Mouse (Mus musculus) testis, adult 2 months (tissue): ENCODE data around the gene Nfatc2. TPM values are rescaled to one million over a fixed set of nuclear protein-coding genes. Genes with fewer than 3 reads are reported as not detected.

Source experiments
- H3K27ac ChIP-seq: fragments of 200-500 bp; 2 replicates; pipeline ENCODE4 v1.5.1; 2012; ENCODE audit warnings: low read depth, low read length; ENCODE audit not compliant: control insufficient read depth, insufficient read depth
- H3K27me3 ChIP-seq: fragments of 200-500 bp; 2 replicates; pipeline ENCODE4 v1.6.1; 2012; ENCODE audit warnings: mild to moderate bottlenecking, low read length, moderate library complexity; ENCODE audit not compliant: control insufficient read depth, insufficient read depth
- H3K36me3 ChIP-seq: fragments of 200-500 bp; 2 replicates; pipeline ENCODE4 v1.6.1; 2012; ENCODE audit warnings: mild to moderate bottlenecking, low read length; ENCODE audit not compliant: control insufficient read depth, insufficient read depth
- H3K4me1 ChIP-seq: fragments of 200-500 bp; 2 replicates; pipeline ENCODE4 v1.6.1; 2012; ENCODE audit warnings: low read length; ENCODE audit not compliant: control insufficient read depth, insufficient read depth
- H3K4me3 ChIP-seq: fragments of 200-500 bp; 2 replicates; pipeline ENCODE4 v1.5.1; 2012; ENCODE audit warnings: low read depth, mild to moderate bottlenecking, low read length, moderate library complexity, mixed read lengths; ENCODE audit not compliant: control insufficient read depth
- CTCF ChIP-seq: fragments of 200-500 bp; IDR thresholded peaks from 2 replicates; pipeline ENCODE4 v1.5.1; 2012; ENCODE audit warnings: low read depth, mild to moderate bottlenecking, inconsistent platforms, low read length, moderate library complexity; ENCODE audit not compliant: control insufficient read depth, insufficient read depth, insufficient replicate concordance
- POLR2A ChIP-seq: fragments of 200-500 bp; IDR thresholded peaks from 2 replicates; pipeline ENCODE4 v1.6.1; 2012; ENCODE audit warnings: low read depth, mild to moderate bottlenecking, inconsistent platforms, low read length, moderate library complexity; ENCODE audit not compliant: control insufficient read depth
- polyA plus RNA-seq: library from polyadenylated mRNA; depleted of rRNA; stranded (reverse); fragments of >200 nt; gene quantifications from 2 replicates; pipeline ENCODE4 v1.2.3, GENCODE M21; 2012

Gene Nfatc2
- polyA plus RNA-seq, 1 experiment: 2.1 TPM

DNA sequence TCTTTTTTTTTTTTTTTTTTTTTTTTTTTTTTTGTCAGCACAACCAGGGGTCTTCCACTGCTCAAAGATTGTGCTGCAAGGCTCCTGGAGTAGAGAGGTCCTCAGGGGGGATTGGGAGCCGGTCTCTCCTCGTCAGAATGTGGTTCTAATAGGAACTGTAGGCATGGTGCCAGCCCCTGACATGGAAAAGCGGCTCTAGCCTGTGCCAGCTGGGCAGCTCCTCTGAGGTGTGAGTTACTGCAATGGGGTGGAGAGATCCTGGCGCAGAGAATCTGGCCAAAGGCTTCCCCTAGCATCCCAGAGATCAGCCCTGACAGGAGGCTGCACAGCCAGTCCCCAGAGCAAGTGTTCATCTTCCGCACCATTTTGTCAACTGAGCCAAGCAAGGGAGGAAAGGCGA, 120.8 kb downstream of the Nfatc2 start:
- no peak overlapping the region for H3K4me3 ChIP-seq
- TF ChIP-seq CTCF: no peak
- H3K27me3 ChIP-seq: no peaks in the 10 kb centered on the region
- no peak overlapping the region for H3K27ac ChIP-seq
- no peaks in the 10 kb centered on the region for H3K36me3 ChIP-seq
- peaks cover 8% of the 10 kb centered on the region for H3K4me1 ChIP-seq

DNA sequence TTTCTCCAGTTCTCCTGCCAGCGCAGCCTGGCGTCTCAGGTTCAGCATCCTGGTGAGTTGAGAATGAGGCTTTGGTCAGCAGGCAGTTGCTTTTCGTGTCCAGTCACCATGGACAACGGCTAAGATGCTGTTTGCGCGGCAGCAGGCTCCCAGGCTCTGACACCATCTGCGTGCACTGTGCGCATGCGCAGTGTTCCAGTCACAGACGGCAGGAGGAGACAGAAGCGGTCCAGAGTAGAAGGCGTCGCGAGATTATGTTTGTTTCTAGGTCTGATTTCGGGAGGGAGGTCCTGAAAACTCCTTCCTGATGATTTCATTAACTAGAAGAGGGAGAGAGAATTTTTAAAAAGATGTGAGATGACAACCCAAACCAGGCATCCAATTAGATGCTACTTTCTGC, 121.5 kb downstream of the Nfatc2 start:
- Histone ChIP-seq H3K4me1 (peaks cover 8% of the 10 kb centered on the region), H3K27ac (no peak overlapping the region; the same call in 1 of the 2 replicates), H3K36me3 (no peaks in the 10 kb centered on the region), H3K27me3 (no peaks in the 10 kb centered on the region), H3K4me3 (peak overlapping the region; percentile 20)
- TF ChIP-seq POLR2A (peak; percentile 48; the same call in 1 of the 2 replicates), CTCF (no peak)

DNA sequence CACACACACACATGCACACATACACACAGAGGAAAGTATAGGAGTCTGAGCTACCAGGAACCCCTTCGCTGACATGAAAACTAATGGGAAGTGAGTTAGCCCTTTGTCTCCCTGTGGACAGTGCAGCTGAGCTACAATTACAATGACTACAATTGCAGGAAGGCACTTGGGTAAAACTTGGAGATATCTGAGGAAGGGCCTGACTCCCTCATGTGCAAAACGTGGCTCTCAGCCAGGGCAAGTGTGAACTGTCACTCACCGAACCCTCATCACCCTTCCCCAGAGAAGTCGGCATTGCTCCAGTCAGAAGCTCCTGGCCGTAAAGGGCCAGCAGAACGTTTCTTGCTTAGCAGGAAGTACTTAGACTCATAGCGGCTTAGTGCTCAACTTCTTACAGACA, 123.0 kb downstream of the Nfatc2 start:
- TF ChIP-seq POLR2A (no peak), CTCF (no peak)
- H3K36me3 ChIP-seq: no peaks in the 10 kb centered on the region
- no peaks in the 10 kb centered on the region for H3K27me3 ChIP-seq
- H3K4me1 ChIP-seq: peaks cover 13% of the 10 kb centered on the region
- no peak overlapping the region for H3K4me3 ChIP-seq
- H3K27ac ChIP-seq: no peak overlapping the region

DNA sequence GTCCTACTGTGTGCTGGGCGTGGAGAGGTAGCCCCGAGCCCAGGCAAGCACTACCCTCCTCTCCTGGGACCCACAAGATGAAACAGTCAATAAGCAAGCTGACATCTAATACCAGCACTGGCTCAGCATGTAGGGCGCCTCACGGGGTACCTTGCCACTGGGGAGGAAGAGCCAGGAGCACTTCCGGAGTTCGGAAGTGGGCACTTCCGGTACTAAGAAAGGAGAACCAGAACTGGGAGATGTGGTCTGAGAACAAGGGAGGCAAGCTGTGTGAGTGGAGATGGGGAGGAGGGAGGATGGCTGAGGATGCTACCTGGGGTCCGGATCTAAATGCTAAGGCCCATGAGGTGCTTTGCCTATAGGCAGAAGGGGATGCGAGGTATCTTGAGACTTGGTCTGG, 128.0 kb downstream of the Nfatc2 start:
- Histone ChIP-seq H3K27me3 (no peaks in the 10 kb centered on the region), H3K4me1 (peaks cover 9% of the 10 kb centered on the region), H3K36me3 (no peaks in the 10 kb centered on the region), H3K4me3 (peak overlapping the region; percentile 50), H3K27ac (no peak overlapping the region)
- TF ChIP-seq CTCF: no peak
- TF ChIP-seq POLR2A: no peak

DNA sequence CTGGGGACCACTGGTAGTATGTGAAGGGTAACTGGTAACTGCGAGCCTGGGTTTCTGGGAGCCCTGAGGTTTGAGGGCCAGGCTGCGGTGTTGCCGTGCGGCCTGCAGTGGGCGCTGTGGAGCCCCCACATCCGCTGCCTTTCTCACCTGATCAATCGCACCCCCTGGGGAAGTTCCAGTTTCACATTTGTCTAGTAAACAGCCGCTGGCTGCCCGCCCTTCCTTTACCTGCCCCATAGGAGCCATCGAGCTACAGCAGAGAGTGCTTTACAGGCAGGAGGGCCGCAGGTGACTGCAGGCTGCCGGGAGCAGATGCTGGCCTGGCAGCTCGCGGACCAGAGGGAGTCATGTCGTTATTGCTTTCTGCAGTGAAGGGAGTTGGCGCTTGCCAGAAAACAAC, 128.6 kb downstream of the Nfatc2 start:
- TF ChIP-seq POLR2A (no peak), CTCF (peak; percentile 90)
- Histone ChIP-seq H3K27ac (no peak overlapping the region), H3K27me3 (no peaks in the 10 kb centered on the region), H3K4me3 (peak overlapping the region; percentile 66), H3K4me1 (peaks cover 9% of the 10 kb centered on the region), H3K36me3 (no peaks in the 10 kb centered on the region)

DNA sequence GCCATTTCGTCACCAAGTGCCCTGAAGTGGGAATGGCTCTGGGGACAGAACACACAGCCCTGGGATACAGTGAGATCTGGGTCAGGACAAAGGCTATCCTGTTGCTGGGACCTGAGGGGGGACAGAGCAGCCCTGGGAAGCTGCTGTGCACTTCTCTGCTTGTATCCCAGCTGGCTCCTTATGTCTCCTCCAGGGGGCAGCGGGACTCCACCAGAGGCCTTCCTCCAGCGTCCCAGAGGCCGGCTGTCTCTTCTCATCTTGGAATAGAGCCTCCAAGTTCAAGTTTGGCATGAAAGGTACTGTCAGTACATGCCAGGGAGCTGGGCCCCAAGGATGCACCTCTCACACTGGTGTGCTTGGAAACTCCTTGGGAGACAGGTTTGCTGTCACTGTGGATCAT, 132.4 kb downstream of the Nfatc2 start:
- Histone ChIP-seq H3K27me3 (no peaks in the 10 kb centered on the region), H3K4me1 (peaks cover 9% of the 10 kb centered on the region), H3K27ac (no peak overlapping the region), H3K36me3 (no peaks in the 10 kb centered on the region), H3K4me3 (no peak overlapping the region)
- TF ChIP-seq CTCF: peak; percentile 53; the same call in 1 of the 2 replicates
- no peak for TF ChIP-seq POLR2A

DNA sequence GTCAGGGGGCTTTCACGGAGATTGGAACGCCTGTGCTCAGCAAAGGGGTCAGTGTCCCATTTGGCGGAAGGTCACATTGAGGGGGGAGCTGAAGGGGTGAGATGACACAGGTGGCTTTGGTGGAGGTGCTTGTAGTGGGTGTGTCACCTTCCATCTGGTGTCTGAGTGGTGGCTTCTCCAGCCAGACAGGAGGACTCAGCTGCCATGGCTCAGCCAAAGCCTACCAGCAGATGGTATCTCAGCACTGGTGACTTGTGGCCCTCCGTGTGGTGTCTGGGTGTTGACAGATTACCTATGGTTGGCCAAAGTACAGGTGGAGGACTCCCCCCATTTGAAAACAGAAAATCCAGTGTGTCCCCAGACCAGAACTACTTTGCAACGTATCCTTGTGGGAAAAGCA, 134.3 kb downstream of the Nfatc2 start:
- H3K27ac ChIP-seq: no peak overlapping the region
- H3K4me1 ChIP-seq: no peaks in the 10 kb centered on the region
- H3K4me3 ChIP-seq: no peak overlapping the region
- no peak for TF ChIP-seq CTCF
- no peak for TF ChIP-seq POLR2A
- no peaks in the 10 kb centered on the region for H3K36me3 ChIP-seq
- no peaks in the 10 kb centered on the region for H3K27me3 ChIP-seq

DNA sequence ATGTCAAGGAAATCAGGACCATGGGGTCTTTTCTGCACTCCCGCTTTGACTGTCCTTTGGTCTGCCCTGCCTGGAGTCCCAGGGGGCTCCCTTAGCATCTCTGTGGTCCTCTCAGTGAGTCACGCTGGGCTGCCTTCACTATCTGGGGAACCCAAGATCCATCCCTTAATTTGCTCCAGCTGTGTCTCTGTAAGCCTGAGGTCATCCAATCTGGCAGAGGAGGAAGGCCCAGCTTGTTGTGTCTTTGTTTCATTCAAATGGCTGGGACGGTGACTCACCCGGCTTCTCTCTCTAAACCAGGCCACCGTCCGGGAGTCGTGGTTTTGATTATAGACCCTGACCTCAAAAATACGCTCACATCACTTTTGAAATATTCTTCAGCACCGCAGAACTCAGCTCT, 135.4 kb downstream of the Nfatc2 start:
- no peak overlapping the region for H3K27ac ChIP-seq
- no peaks in the 10 kb centered on the region for H3K27me3 ChIP-seq
- no peaks in the 10 kb centered on the region for H3K36me3 ChIP-seq
- TF ChIP-seq CTCF (no peak), POLR2A (no peak)
- H3K4me1 ChIP-seq: peaks cover 7% of the 10 kb centered on the region
- no peak overlapping the region for H3K4me3 ChIP-seq
